Mouse (Mus musculus) adrenal gland (tissue): ENCODE data around the gene Olfr649.

ENCODE experiments used
- intact Hi-C: fragments of 180-260 bp; cut with DNase I; formaldehyde crosslinking; loops from one replicate; pipeline ENCODE4 v1.15.1; 2025
- long read RNA-seq, 2 experiments: library from polyadenylated mRNA; unstranded; transcript quantifications; one replicate each; pipeline ENCODE4 v2.0.0; 2020; ENCODE audit warnings: borderline replicate concordance in 1 of 2; ENCODE audit not compliant: insufficient replicate concordance in 1 of 2

Olfr649 gene
- long read RNA-seq, experiment 1 = 0 reads
- long read RNA-seq, experiment 2 = 0 reads

- intact Hi-C loops = no loop called here
These were observed at the start of gene Olfr649 for GRCm38 (mm10) chr7:104195885-104196284. Olfr649 (minus strand) TSS chr7:104195985.

GRCm38 (mm10) chr7:104244287-104245181 is 48.7 kb upstream of the Olfr649 start, which contains the start of gene Trim34a:
Trim34a (plus strand) TSS chr7:104244457.
- intact Hi-C loops = no loop called here

GRCm38 (mm10) chr7:104243616-104244015 is 47.8 kb upstream of the Olfr649 start:
- intact Hi-C loops = no loop called here

GRCm38 (mm10) chr7:104240857-104241256 is 45.1 kb upstream of the Olfr649 start:
- intact Hi-C loops = no loop called here

- intact Hi-C loops = no loop called here
These were observed 35.4 kb upstream of the Olfr649 start for GRCm38 (mm10) chr7:104231203-104231602.

GRCm38 (mm10) chr7:104218701-104219569 is 23.1 kb upstream of the Olfr649 start, which contains the start of gene Trim6:
Trim6 (plus strand) TSS chr7:104218793.
- intact Hi-C loops = no loop called here

- intact Hi-C loops = no loop called here
These were observed 22.1 kb upstream of the Olfr649 start for GRCm38 (mm10) chr7:104217881-104218280.

GRCm38 (mm10) chr7:104216011-104216535 is 20.3 kb upstream of the Olfr649 start:
- intact Hi-C loops = no loop called here

- intact Hi-C loops = no loop called here
These were observed 10.4 kb upstream of the Olfr649 start for GRCm38 (mm10) chr7:104206197-104206596.

GRCm38 (mm10) chr7:104199822-104200221 is 4.0 kb upstream of the Olfr649 start:
- intact Hi-C loops = no loop called here

- intact Hi-C loops = no loop called here
These were observed 4.5 kb downstream of the Olfr649 start for GRCm38 (mm10) chr7:104191275-104191674.

GRCm38 (mm10) chr7:104183292-104183691 is 12.5 kb downstream of the Olfr649 start, which contains the start of gene Olfr648:
Olfr648 (minus strand) TSS chr7:104183392.
- intact Hi-C loops = no loop called here

GRCm38 (mm10) chr7:104179074-104179473 is 16.7 kb downstream of the Olfr649 start:
- intact Hi-C loops = no loop called here

- intact Hi-C loops = no loop called here
These were observed 17.2 kb downstream of the Olfr649 start for GRCm38 (mm10) chr7:104178422-104179054.

GRCm38 (mm10) chr7:104175085-104175484 is 20.7 kb downstream of the Olfr649 start:
- intact Hi-C loops = no loop called here

GRCm38 (mm10) chr7:104169634-104170204 is 26.1 kb downstream of the Olfr649 start:
- intact Hi-C loops = no loop called here

GRCm38 (mm10) chr7:104167105-104167504 is 28.7 kb downstream of the Olfr649 start:
- intact Hi-C loops = no loop called here

GRCm38 (mm10) chr7:104150456-104150855 is 45.3 kb downstream of the Olfr649 start, which contains the start of gene Ubqlnl:
Ubqlnl (minus strand) TSS chr7:104150556.
- intact Hi-C loops = no loop called here

GRCm38 (mm10) chr7:104143179-104143578 is 52.6 kb downstream of the Olfr649 start, which contains the start of gene Ubqln3:
Ubqln3 (minus strand) TSS chr7:104143279.
- intact Hi-C loops = no loop called here
